Mouse (Mus musculus): Measurements from ENCODE around the gene Rgs13.
A peak's percentile ranks its signal among the peaks of the same experiment; 100 is the strongest.

Rgs13 gene

DNA sequence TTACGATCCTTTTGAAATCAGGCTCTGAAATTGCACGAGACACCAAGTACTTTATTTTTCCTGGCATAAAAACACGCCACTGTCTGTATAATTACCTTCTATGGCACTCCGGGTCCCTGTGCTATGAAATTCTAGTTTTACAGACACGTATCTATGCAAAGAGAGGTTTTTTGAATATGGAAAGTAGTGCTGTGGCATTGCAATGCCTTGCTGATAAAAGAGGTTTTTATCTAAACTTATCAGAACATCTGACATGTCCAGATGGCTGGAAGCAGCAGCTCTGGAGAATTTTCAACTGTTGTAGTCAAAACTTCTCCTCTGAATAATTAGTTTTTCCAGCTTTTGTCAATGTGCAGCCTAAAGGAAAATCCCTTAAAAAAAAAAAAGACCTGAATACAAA is at the start of gene Rgs13:
Rgs13 (minus strand) TSS at position 207 of the 400 bp plus-strand sequence.
- DNase-seq (ENCODE audit: low spot score), result no peak

DNA sequence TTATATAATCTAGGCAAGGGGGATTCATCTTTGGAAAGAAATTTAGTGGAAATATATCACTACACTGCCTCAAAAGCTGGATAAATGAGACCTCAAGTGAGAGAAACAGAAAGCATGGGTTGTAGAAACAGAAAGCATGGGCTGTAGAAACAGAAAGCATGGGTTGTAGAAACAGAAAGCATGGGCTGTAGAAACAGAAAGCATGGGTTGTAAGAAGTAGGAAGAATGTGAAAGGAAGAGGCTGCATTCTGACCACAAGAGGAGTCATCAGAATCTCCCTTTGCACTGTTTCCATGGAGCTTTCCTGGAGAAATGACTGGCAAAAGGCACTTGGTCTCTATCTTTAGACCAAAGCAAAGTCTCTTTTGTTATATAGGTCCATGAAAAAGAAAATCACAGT is 38.1 kb upstream of the Rgs13 start:
- no peak for DNase-seq (ENCODE audit: low spot score)

DNA sequence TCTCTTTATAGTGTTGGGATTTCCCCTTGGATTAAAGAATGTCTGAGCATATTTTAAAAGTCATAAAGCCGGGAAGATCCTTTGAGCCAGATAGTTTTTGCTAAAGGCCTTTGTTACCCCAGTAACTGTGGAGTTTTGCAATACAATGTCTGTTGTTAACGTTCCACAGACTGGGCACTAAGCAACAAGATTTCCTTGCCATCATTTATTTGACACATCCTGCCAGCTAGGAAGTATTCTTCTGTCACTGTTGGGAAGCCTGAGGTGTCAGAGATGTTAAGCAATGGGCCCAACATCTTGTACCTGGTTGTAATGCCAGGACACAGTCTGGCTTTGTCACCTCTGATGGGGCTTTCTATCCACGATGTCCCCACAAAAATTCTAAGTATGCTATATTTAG is 33.7 kb upstream of the Rgs13 start:
- no peak for DNase-seq (ENCODE audit: low spot score)

GRCm38 (mm10) chr1:144206281-144207061 is 29.3 kb upstream of the Rgs13 start:
- DNase-seq (ENCODE audit: low spot score), result no peak

GRCm38 (mm10) chr1:144204766-144205165 is 27.6 kb upstream of the Rgs13 start:
- DNase-seq (ENCODE audit: low spot score), result no peak

- DNase-seq (ENCODE audit: low spot score), result no peak
Observed at GRCm38 (mm10) chr1:144202939-144203338, 25.8 kb upstream of the Rgs13 start.

DNA sequence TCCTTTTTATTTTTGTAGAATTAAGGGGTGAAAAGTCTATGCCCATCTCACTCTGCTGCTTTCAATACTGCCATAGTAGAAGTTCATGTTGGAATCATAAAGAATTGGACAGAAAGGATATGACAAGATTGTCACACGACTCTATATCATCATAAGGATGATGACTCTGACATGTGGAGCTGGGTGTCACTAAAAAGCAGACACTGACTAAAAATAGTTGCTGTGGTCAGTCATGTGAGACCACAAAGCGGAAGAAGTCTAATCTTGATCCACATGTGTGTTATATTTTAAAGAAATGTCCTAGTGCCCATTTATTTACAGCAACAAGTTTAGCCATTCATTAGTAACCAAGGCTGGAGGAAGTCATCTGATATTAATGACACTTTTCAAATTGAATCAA is 23.3 kb upstream of the Rgs13 start:
- no peak for DNase-seq (ENCODE audit: low spot score)

DNA sequence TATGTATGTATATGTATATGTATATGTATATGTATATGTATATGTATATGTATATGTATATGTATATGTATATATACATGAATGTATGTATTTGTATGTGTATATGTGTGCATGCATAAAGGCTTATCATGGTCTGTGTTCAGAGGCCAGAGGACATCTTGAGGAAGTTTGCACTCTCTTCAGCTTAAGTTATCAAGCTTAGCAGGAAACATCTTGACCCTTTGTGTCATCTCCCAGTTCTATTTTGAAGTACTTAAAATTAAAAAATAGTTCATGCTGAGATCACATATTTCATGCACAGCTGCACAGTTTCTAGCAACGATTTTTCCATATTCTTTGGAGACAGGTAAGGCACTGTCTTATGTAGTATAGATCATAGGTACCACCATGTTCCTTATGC is 22.4 kb upstream of the Rgs13 start:
- DNase-seq (ENCODE audit: low spot score), result no peak

GRCm38 (mm10) chr1:144197684-144198083 is 20.5 kb upstream of the Rgs13 start:
- DNase-seq (ENCODE audit: low spot score), result peak; percentile 41

DNA sequence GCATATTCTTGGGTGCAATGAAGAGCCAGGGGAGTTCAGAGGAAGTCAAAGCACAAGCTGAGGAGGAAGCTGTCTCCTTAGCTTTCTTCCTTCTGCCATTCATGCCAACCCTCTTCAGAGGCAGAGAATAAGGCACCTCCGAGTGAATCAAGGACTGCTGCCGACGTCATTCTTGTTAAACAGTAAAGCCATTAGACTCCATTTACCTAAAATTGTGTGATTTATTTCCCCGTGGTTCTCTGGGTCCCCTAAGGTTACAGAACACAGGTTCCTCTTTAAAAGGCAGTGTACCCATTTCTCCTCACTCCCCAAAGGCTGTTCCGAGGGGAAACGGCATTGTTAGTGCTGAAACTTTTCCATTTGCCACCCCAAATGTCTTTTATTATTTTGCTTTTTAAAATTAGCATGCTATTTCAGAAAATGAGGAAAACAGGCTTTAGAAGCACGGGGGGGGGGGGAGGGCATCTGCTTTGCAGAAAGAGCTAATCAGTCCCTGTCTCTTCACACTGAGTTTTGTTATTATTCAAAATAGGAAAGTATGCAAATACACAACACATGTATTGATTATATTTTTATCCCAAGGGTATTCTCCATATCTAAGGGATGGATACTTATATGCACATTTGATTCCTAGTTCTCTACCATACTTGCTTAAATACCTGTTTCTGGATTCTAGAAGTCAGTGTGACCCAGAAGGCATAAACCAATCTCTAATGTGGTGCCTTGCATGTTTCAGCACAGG is 9.7 kb upstream of the Rgs13 start:
- no peak for DNase-seq (ENCODE audit: low spot score)

DNA sequence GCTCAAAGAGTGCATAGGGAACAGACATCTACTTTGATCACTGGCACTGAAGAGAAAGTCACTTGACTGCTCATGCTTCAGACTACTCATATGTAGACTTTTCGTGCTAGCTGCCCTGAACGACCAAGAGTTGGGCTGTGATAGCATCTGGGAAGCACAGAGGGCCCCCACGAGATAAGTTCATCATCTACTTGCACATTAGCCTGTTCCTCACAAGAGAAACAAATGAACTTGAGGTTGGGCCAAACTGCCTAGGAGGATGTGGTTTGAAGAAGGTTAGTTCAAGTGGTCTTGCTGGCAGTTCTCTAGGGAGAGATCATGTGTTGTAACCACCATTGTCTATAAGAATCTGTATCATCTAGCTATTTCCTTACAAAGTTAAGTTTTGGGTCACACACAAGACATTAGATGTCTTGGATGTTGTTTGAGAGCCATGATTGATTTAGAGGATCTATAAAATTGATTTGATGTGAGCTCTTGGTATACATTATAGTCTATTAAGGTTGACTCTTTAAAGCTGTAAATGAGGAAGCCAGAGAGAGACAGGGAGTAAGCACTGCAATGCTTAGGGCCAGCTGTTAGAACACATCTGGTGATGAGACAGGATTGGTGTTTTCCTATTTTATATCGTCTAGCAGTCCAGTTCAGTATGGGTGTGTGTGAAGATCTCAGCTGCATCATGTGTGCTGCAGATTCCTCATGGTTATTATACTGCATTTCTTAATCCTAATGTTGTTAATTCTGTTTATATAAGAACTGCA is 8.0 kb upstream of the Rgs13 start:
- no peak for DNase-seq (ENCODE audit: low spot score)

GRCm38 (mm10) chr1:144183622-144184021 is 6.5 kb upstream of the Rgs13 start:
- no peak for DNase-seq (ENCODE audit: low spot score)

- no peak for DNase-seq (ENCODE audit: low spot score)
Observed at GRCm38 (mm10) chr1:144179559-144179958, 2.4 kb upstream of the Rgs13 start.

- no peak for DNase-seq (ENCODE audit: low spot score)
Observed at GRCm38 (mm10) chr1:144178281-144178957, 1.2 kb upstream of the Rgs13 start.

DNA sequence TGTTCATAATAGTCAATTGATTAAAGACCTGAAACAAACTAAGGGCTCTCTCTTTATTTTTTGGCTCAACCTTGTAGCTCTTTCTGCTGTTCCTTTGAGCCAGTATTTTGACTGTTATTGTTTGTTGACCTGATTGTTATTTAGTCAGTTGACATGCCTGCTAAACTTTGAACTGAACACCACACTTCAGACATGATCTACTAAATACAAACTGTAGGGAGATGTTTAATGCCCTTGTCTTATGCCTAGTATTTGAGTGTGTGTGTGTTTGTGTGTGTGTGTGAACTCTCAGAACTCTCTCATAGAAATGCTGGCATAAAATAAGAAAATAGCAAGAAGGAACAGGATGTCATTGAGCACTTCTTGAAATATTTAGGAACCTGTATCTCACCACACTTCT is 448 bp upstream of the Rgs13 start:
- DNase-seq (ENCODE audit: low spot score), result no peak

DNA sequence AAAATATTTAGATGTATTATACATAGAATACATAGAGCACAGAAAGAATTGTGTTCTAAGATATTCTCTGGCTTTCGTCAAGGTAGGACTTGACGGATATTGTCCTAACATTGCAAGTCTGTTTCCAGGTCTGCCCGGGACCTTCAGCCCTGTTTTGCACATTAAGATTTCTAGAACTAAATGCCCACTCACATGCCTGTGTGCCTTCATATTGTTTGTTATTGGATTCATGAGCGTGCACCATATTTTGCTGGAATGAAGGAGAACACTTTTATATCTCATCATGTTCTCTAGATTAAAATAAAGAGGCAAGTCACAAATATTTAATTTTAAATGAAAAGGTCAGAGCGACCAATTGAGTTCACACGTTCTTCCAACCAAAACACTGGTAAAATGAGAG is 2.4 kb downstream of the Rgs13 start:
- no peak for DNase-seq (ENCODE audit: low spot score)

DNA sequence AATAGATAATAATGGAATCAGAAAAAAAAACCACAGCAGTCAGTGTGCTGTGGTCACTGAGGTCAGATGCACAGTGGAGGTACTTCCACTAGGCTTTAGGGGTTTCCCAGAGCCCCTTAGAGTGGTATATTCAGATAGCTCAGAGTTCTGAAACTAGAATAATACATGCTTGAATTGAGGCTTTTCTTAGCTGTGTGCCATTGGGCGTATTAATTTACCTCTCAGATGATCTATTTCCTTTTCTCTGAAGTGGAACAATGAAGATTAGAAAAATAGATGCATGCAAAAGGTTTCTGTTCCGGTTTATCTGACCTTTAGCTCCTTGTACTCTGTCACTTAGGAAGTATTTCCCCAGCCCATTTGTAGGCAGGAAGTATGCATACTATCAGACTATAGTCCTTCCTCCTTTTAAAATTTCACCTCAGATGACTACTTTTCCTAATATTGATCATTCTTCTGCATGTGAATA is 3.6 kb downstream of the Rgs13 start:
- no peak for DNase-seq (ENCODE audit: low spot score)

- no peak for DNase-seq (ENCODE audit: low spot score)
Observed at GRCm38 (mm10) chr1:144168921-144169320, 8.3 kb downstream of the Rgs13 start.

DNA sequence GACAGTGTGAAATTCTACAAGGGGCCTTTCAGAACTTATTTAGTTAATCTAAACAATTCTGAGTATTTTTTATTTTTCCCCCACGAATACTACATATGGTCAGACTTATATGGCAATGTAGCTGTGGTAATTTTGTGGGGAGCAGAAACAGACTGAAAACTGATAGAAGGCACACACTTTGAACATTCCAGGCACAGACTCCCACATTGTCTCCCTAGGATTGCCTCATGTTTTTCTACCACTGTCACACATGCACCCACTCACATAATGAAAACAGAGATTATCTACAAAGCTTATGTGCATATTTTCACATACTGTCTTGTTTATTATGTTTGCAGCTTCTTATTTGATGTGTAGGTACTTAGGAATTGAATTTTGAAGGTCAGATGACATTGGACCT is 9.4 kb downstream of the Rgs13 start:
- no peak for DNase-seq (ENCODE audit: low spot score)

DNA sequence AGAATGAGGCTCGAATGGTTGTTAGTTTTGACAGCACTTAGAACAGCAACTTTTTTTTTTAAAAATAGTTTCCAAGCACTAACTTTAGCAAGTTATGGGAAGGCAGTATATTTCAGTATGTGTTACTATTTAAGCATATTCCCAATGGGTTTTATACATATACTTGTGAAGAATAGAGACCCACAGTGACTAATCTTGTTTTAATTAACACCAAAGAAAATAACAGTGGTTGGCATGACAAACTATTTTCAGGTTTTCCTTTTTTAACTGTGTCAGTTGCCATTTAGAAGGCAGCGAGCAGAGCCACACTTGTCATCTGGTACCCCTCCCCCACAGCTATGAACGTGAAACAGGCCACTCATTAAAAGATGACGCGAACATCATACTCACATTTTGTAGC is 10.3 kb downstream of the Rgs13 start:
- DNase-seq (ENCODE audit: low spot score), result no peak

DNA sequence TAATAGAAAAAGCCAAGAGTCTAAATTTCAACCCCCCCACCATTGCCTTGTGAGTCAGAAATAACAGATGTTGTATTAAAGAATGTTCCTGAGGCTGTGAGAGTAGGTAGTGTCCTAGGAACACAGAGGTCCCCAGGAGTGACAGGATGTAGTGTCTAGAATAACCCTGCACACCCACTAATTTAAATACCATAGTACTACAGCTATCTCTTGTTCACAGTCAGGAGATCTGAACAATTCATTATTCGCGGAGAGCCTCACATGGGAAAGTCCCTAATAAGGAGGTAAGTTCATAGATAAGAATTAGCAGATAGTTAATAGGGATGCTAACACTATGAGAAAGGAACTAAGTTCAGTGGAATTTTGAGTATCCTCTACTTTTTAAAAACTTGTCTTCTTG is 10.9 kb downstream of the Rgs13 start:
- DNase-seq (ENCODE audit: low spot score), result no peak

DNA sequence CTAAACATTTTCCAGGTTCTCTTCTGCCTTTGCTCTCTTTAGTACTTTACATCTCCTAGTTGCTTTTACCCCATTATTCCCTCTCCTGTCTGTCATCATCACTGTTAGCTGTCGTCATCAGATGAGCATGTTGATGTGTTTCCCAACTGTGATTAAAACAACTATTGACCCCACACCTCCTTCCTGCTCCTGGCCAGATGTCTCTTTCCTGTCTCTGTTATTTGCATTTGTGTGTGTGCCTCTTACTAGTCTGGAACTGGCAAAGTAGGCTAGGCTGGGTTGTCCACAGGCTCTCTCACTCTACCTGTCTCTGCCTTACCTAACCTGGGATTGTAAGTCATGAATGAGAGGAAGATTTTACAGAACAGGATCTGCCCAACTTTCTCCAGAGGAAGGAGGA is 24.6 kb downstream of the Rgs13 start:
- DNase-seq (ENCODE audit: low spot score), result no peak
